13 mouse cellular contexts compared by ENCODE assay signal in genomic region chr4:53147454-53147853, GRCm38 (mm10). TPM values are rescaled to one million over a fixed set of nuclear protein-coding genes. Genes with fewer than 3 reads are reported as not detected.
A peak's percentile ranks its signal among the peaks of the same experiment; 100 is the strongest.
DNase-seq lines count a peak whose midpoint lies in the region; ATAC-seq and TF ChIP-seq lines count a peak whose summit lies in the region.
"Had no signal": no experiment of that assay in that cellular context is flagged by ENCODE, and none has a peak within 500 bp of the region (broad histone marks: within the 10 kb centered on the region; RNA-seq: fewer than 3 reads in every experiment).

No protein-coding gene starts in this region.

- no peak overlapping the region for H3K9ac ChIP-seq in lung, embryonic 14.5 days
- H3K9ac ChIP-seq: limb, embryonic 12.5 days had no signal

- H3K4me1 ChIP-seq in lung, embryonic 14.5 days (ENCODE audit: insufficient read depth) = peaks cover 18% of the 10 kb centered on the region

- TF ChIP-seq POLR2A in brain, embryonic 14.5 days (IDR thresholded peaks at IDR 0.05; ENCODE audit: borderline replicate concordance, extremely low read depth, insufficient read depth, insufficient read length, poor library complexity, severe bottlenecking) = no peak

- no peak for TF ChIP-seq CTCF in lung, embryonic 14.5 days (IDR thresholded peaks at IDR 0.05; ENCODE audit: low read depth)
- TF ChIP-seq CTCF in brain, embryonic 14.5 days (IDR thresholded peaks at IDR 0.05; ENCODE audit: borderline replicate concordance, extremely low read depth, insufficient read depth, insufficient read length) = no peak

- no peak overlapping the region for H3K4me2 ChIP-seq in lung, embryonic 14.5 days
- H3K4me2 ChIP-seq: limb, embryonic 12.5 days had no signal

- H3K9me3 ChIP-seq in lung, embryonic 14.5 days (ENCODE audit: low read depth, low read length) = no peaks in the 10 kb centered on the region
- H3K9me3 ChIP-seq: limb, embryonic 12.5 days had no signal

- intact Hi-C loops in left cerebral cortex, postnatal 4 days (cut with DNase I) = no loop called here

- H3K36me3 ChIP-seq in lung, embryonic 14.5 days (ENCODE audit: insufficient read depth) = no peaks in the 10 kb centered on the region
- H3K36me3 ChIP-seq: limb, embryonic 12.5 days had no signal

- DNase-seq in adrenal gland, adult 8-10 months = peak; percentile 55
- DNase-seq in adrenal gland, postnatal 25 days = no peak
- DNase-seq in lung, embryonic 14.5 days = peak; percentile 64
- DNase-seq in lung, postnatal 10 days = no peak
- peak; percentile 32 for DNase-seq in ES-CJ7 (ENCODE audit: low read depth, low spot score)
- DNase-seq in brain, embryonic 14.5 days (ENCODE audit: low read depth) = peak; percentile 47
- DNase-seq in thymus, adult 18-20 months = no peak
- no peak for DNase-seq in left cerebral cortex, postnatal 4 days
- DNase-seq: cerebellum, adult 11 months; kidney, postnatal 10 days; thymus, adult 2 months had no signal

- no peak overlapping the region for H3K4me3 ChIP-seq in lung, embryonic 14.5 days (ENCODE audit: low read depth, low read length)
- H3K4me3 ChIP-seq: erythroblast, embryonic 14.5 days; limb, embryonic 12.5 days had no signal

- ATAC-seq in lung, embryonic 14.5 days (ENCODE audit: insufficient read depth) = peak; percentile 33; the same call in 1 of the 2 replicates

- no peaks in the 10 kb centered on the region for H3K27me3 ChIP-seq in lung, embryonic 14.5 days (ENCODE audit: insufficient read depth, low read length)
- H3K27me3 ChIP-seq: limb, embryonic 12.5 days had no signal

- WGBS in lung, embryonic 14.5 days = 8% methylated on average over 2 of the region's 2 CpGs

- no peak overlapping the region for H3K27ac ChIP-seq in lung, embryonic 14.5 days (ENCODE audit: low read depth)
- H3K27ac ChIP-seq: limb, embryonic 12.5 days had no signal

RNA-seq across cellular contexts. Expression of gene Abca1, which starts 12.2 kb away (rescaled TPM):
- total RNA-seq in adrenal gland, adult 8-10 months (2022) = 100 to 1,000 TPM; 145 to 233 (median 191) TPM
- total RNA-seq in adrenal gland, postnatal 25 days (2021) = 165 and 265 TPM in 2 replicates
- polyA plus RNA-seq in lung, embryonic 14.5 days (2014; fragmentation: Nextera tagmentation; extraction: Ambion mirVana) = 13.6 and 14.3 TPM in 2 replicates
- polyA plus RNA-seq in brain, embryonic 14.5 days (2012; rRNA removed) = 9.1 and 15.9 TPM in 2 replicates
- total RNA-seq in left cerebral cortex, postnatal 4 days (2021) = 10 to 100 TPM; 34.3 to 34.8 TPM

Comparison
In these comparisons a context has a peak if more than half of its experiments do, and no peak if none do; other contexts are left out.
1. DNase-seq: peak in adrenal gland, adult 8-10 months (single experiment), lung, embryonic 14.5 days (single experiment), ES-CJ7 (single experiment) and brain, embryonic 14.5 days (single experiment); none in adrenal gland, postnatal 25 days (single experiment), lung, postnatal 10 days (single experiment), thymus, adult 18-20 months (0 of 2) and left cerebral cortex, postnatal 4 days (single experiment).